Mouse (Mus musculus) heart, postnatal 25 days (tissue): ENCODE data around the gene Dnah7a. TPM values are rescaled to one million over a fixed set of nuclear protein-coding genes. Genes with fewer than 3 reads are reported as not detected.
"Not testable (repeated sequence)": the region's sequence is repeated elsewhere in the genome, so short reads cannot be mapped to it uniquely, and the experiment has no call there.

Source experiments
- DNase-seq: peaks from one replicate; pipeline ENCODE4 v3.0.0; 2022; ENCODE audit warnings: low spot score
- intact Hi-C: fragments of 180-260 bp; cut with DNase I; formaldehyde crosslinking; loops from one replicate; pipeline ENCODE4 v1.15.1; 2025
- microRNA-seq: library from miRNA; unstranded; fragments of <30 nt; microRNA quantifications from one replicate; pipeline ENCODE4 v1.2.0, GENCODE M21; 2022
- total RNA-seq, 2 experiments: library from RNA; stranded (reverse); gene quantifications; 2 replicates each; pipeline ENCODE4 v1.2.3; 2021

Gene Dnah7a
- total RNA-seq, 2 experiments from 2014 or later = not detected

DNA sequence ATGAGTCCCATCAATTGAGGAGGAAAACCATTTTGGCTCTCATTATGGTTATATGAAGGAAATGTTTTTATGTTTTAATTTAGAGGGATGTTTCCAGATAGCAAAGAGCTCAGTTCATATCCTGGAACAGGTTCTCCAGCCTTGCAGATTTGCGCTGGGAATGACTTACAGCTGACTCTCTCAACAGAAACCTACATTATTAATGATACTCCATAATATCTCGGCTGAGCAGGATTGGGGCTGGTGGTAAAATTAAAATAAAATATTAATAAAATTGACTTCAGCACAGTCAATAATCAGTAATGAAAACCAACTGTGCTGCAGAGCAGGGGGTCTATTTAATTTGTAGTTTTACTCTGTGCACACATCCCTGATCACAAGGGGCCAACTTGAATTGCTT is 274.2 kb downstream of the Dnah7a start:
- DNase-seq, intact Hi-C loops: not testable (repeated sequence)

DNA sequence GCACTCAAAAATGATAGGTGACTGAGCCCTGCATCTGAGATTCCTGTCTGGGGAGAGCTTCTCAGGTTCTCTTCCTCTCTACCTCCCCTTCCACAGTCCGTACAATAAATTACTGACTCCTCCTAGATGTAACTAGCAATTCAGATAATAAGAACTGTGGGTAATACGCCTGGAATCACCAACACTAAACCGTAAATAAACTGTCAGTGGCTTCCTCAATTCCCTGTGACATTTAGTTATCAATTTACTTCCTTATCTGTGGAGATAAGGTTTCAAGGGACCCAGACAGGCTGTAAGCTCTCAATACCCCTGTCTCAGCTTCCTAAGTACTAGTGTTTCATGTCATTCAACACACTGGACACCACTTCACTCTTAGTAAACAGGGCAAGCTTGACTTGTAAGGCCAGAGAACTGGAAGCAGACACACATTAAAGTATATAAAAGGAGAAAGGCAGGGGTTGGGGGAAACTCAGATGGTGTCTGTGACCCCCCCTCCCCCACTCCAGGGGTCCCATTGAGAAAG is 300.7 kb downstream of the Dnah7a start:
- DNase-seq = no peak
- intact Hi-C loops = no loop called here

DNA sequence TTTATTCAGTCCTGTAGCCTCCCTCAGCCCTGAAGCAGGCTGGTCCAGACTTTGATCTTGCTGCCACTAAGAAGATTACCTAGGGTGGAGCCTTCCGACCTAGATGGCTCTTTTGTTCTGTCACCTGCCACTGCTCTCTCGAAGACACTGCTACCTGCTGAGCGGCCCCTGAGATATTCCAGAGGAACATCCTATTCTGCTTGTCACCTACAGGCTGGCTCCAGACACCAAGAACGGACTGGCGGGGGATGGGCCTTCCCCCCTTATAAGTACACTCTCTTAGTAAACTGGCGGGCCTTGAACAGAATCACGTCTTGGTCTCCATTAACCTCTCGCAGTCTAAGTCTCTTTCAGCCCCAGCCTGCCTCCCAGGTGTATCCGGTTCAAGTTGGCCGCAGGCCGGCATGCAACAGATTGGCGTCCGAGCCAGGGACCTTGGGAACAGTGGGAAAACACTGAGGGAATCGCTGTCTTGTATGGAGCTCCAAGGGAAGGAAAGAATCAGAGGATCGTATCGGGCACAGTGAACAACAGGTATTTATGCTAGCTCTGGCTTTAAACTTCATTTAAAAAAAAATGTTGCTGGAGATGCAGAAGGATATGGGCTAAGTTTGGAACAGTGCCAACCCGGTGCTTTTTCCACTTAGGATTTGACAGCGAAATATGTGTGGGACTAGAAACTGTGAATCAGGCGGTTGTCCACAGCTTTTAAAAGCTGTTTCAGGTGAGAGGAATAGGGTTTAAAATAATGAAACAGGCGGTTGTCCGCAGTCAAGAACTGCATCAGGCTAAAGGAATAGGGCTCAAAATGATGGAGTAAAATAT is 312.4 kb downstream of the Dnah7a start:
- DNase-seq = peak; percentile 2
- intact Hi-C loops = not testable (repeated sequence)

GRCm38 (mm10) chr1:53388762-53389161 is 317.8 kb downstream of the Dnah7a start:
- no peak for DNase-seq
- intact Hi-C loops = no loop called here

- no peak for DNase-seq
- intact Hi-C loops = no loop called here
Measured at GRCm38 (mm10) chr1:53384085-53384688, 322.4 kb downstream of the Dnah7a start.

DNA sequence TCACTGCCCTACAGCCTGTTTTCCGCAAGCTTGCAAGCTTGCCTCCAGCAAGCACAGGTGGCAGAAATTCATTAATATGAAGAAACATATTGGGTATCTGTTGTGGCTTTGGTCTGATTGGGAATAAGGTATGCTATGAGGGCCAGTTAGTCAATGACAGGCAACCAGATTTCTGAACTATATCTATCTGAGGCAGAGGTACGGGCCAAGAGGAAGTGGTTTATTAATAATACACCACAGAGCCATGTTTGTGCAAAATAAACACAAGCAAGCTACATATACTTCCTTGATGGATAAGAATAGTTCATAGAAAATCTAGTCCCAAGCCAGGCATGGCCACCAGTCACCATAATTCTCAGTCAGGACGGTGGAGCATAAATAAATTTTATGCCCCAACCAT is 328.9 kb downstream of the Dnah7a start:
- DNase-seq = no peak
- intact Hi-C loops = no loop called here

DNA sequence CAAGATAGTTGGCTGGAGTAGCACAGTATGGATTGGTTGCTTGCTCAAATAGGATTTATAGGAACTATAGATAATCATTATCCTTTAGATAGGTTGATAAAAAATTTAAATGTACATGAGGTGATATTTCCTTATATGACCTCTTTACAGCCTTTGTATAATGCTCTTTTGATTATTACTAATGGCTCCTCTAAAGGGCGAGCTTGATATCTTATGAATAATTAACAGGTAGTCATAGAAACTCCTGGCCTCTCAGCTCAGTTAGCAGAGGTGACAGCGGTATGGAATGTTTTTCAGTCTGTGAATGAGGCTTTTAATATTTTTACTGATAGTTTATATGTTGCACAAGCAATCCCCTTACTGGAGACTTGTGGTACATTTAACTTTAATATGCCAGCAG is 330.6 kb downstream of the Dnah7a start:
- DNase-seq, intact Hi-C loops: not testable (repeated sequence)

DNA sequence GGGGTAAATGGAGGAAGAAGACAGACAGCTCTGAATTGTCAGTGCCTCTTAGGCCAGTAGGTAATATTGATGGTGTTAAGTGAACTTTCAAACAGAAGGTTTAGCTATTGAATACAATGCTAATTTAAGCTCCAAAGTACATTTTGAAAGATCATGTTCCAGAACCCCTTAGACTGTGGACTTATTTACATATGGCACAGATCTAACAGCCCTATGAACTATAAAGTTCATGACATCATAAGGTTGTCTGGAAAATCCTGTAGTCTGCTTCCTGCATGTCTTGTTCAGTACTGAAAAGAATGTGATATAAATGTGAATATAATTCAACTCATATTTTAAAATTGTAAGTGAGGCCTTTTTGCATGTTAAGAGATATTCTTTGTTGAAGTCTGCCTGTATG is 347.6 kb downstream of the Dnah7a start:
- DNase-seq = no peak
- intact Hi-C loops = no loop called here

DNA sequence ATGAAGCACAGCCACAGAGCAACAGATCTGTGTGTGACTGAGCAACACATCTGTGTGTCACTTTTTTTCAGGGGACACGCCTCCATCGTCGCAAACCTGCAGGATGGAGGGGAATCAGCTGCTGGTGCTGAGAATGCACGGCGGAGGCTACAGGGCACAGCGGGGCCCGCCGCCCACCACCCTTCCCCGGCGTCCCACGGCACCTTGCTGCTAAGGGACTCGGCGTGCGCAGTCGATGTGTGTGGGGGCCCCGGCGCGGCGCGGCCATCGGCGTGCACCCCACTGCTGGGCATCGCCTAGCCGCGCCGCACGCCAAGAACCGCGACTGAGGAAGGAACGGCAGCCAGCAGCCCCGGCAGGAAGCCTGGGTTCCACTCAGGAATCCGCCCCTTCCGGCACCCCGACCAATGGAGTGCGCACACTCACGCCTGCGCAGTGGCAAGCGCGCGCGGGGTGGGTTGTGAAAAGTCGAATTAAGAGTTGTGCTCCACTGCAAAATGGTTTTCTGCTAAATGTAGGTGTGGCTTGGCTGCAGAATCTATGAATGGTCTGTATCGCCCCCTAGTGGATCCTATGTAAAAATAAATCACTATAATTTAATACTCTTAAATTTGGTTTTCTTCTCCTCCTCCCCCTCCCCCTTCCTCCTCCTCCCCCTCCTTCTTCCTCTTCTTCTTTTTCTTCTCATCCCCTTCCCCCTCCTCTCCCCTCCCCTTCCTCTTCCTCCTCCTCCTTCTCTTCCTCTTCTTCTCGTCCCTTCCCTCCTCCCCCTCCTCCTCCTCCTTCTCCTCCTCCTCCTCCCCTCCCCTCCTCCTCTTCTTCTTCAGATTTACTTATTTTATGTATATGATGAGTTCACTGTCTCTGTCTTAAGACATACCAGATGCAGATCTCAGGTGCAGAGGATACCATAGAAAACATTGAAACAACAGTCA is 354.0 kb downstream of the Dnah7a start, which contains the start of the genes Asdurf, Gm28551 and Asnsd1:
TSS of gene Asdurf (minus strand) at position 293 of the 935 bp plus-strand sequence.
TSS of gene Gm28551 (minus strand) at position 341 of the 935 bp plus-strand sequence.
TSS of gene Asnsd1 (minus strand) at position 426 of the 935 bp plus-strand sequence.
- intact Hi-C loops = loop anchor here (1.0 to 5.0 kb wide), 2 partner anchors 40 to 299 kb away; partner anchors contain the start of gene Osgepl1
- DNase-seq = peak; percentile 97

Small RNA genes within 50 kb of the gene (microRNA-seq; reads per million reads assigned to microRNA genes)
- not detected for gene Gm25240

Other genes with a start within 250 kb of the Dnah7a start
- gene Stk17b, start 78.4 kb upstream of the Dnah7a start, total RNA-seq = 10 to 100 TPM; 10.8 to 14.6 TPM